Mouse (Mus musculus): ENCODE results near the gene Fam120b.
"Not testable (repeated sequence)": the region's sequence is repeated elsewhere in the genome, so short reads cannot be mapped to it uniquely, and the experiment has no call there.

The Fam120b gene

DNA sequence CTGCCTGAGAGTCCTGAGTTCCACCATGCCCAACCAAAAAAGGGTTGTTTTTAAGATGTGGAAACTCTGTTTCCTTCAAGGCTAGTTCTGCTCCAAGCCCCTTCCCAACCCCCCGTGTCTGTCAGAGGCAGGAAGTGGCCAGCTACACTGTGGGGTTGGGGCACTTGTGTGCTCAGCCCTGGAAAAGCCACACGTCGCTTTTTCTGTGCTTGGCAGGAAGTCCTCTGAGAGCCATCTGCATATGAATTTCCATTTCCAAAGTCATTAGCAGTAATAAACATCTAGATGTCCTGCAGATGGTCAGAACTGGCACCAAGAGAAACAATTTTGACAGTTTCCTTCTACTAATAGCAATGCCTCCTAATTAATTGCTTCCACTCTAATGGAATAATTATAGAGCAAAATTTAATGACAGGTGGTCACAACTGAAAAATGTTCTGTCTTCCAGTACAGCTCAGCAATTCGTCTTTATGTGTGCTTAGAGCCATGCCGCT, 35.1 kb downstream of the Fam120b start:
- in situ Hi-C loops (cut with MseI, MboI), result no loop called here

- in situ Hi-C loops (cut with MseI, MboI), result no loop called here
These were observed 35.5 kb downstream of the Fam120b start for GRCm38 (mm10) chr17:15431551-15431950.

DNA sequence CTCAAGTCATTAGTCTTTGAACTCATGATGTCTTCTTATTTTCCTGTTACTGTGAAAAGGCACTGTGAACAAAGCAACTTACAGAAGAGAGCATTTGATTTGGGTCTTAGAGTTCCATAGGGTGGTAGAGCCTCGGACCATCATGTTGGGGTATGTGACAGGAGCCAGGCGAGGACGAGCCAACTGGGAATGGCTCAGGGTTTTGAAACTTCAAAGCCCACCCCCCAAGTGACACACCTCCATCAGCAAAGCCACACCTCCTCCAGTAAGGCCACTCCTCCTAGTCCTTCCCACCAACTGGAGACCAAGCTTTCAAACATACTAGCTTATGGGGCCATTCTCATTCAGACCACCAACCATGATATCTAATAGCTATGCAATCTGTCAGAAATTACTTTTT, 36.0 kb downstream of the Fam120b start:
- in situ Hi-C loops (cut with MseI, MboI), result no loop called here

- in situ Hi-C loops (cut with MseI, MboI), result no loop called here
These were observed 38.7 kb downstream of the Fam120b start for GRCm38 (mm10) chr17:15434748-15435147.

- in situ Hi-C loops (cut with MseI, MboI), result no loop called here
These were observed 44.1 kb downstream of the Fam120b start for GRCm38 (mm10) chr17:15440067-15440462.

GRCm38 (mm10) chr17:15440463-15441121, 44.6 kb downstream of the Fam120b start:
- in situ Hi-C loops (cut with MseI, MboI), result no loop called here

DNA sequence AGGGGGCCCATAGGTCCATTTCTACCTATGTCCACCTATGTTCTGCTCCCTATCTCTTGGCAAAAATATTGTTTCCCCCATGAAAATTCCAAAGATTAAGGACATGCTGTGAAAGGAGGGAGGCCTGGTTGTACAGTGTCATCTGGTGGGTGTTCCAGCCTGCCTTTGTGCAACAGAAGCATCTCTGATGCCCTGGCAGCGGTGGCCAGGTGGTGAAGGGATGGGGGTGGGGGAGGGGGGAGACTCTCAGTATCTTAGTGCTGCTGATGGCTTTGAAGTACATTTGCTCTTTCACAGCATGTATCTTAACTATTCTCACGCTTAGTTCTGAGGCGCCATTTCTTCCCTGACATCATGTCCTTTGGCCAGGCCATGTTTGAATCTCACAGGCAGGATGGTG, 49.4 kb downstream of the Fam120b start:
- in situ Hi-C loops (cut with MseI, MboI), result no loop called here

- in situ Hi-C loops (cut with MseI, MboI), result no loop called here
These were observed 51.8 kb downstream of the Fam120b start for GRCm38 (mm10) chr17:15447831-15448230.

DNA sequence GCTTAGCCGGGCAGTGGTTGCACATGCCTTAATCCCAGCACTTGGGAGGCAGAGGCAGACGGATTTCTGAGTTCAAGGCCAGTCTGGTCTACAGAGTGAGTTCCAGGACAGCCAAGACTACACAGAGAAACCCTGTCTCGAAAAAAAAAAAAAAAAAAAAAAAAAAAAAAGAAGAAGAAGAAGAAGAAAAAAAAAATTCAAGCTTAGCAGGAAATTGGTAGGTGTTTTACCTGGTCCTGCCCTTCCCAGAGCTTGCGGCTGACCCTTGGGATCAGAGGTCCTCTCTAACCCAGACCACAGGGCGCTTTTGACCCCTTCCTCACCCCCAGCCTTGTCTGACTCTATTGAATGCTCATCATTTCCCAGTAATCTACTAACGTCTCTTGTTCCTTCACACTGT, 53.1 kb downstream of the Fam120b start:
- in situ Hi-C loops (cut with MseI, MboI), result not testable (repeated sequence)

GRCm38 (mm10) chr17:15449606-15450005, 53.6 kb downstream of the Fam120b start:
- in situ Hi-C loops (cut with MseI, MboI), result loop anchor here (25.0 kb wide), 1 partner anchor 387 kb away; no protein-coding TSS in a partner anchor

DNA sequence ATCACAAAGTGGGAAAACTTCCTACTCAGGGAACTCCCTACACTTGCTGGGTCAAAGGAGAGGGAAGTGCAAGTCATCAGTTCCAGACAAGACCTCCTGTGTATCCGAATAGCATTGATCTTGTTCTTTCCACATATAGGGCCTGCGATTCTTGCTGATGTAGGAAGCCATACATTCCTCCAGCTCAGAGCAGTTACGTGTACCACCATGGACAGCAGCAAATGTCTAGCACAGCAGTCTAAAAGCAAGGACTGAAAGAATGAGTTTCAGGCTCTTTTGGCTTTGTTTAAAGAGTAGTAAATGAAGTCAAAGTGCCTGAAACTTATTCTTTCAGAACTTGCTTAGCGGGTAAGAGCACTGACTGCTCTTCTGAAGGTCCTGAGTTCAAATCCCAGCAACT, 59.2 kb downstream of the Fam120b start:
- in situ Hi-C loops (cut with MseI, MboI), result loop anchor here (25.0 kb wide), 1 partner anchor 393 kb away; no protein-coding TSS in a partner anchor

DNA sequence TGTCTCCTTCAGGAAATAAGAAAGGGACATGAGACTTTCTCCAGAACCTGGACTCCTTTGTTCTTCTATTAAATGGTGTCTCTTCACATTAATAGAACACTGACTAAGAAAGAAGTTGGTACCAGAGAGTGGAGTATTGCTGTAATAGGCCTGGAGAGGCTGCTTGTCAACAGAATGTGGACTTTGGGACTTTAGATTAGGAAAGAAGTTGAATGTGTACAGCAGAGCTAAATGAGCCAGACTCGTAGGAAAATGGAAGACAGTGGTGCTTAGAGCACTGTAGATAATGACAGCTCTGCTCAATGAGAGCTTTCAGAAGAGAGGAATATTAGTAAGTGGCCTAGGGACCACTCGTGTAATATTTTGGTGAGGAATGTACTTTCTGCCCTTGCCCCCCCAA, 60.6 kb downstream of the Fam120b start:
- in situ Hi-C loops (cut with MseI, MboI), result loop anchor here (25.0 kb wide), 1 partner anchor 394 kb away; no protein-coding TSS in a partner anchor

- in situ Hi-C loops (cut with MseI, MboI), result loop anchor here (25.0 kb wide), 1 partner anchor 397 kb away; no protein-coding TSS in a partner anchor
These were observed 63.8 kb downstream of the Fam120b start for GRCm38 (mm10) chr17:15459761-15460160.

DNA sequence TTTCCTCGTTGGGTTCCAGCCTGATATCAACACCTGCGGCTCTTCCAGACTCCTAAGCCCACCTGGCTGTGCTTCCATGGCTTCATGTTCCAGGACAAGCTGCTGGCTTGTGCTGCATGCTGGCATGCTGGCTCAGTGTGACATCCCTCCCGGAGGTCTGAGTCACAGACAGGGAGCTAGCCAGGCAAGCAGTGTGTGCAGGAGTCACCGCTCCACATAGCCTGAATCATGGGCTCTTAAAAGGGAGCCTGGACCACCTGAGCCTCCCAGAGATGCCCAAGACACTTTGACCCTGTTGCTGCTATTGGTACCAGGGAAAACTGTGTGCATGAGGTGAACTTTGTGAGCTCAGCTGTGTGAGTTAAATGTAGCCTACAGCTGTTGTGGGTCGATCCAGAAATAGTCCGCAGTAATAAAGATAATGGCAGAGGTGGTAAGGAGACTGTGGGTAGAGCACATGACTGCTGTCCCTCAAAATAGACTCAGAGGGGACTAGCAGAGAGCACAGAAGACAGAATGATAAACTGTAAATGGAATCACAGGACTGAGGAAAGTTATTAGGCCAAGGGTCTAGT, 66.0 kb downstream of the Fam120b start:
- in situ Hi-C loops (cut with MseI, MboI), result loop anchor here (25.0 kb wide), 1 partner anchor 400 kb away; no protein-coding TSS in a partner anchor

DNA sequence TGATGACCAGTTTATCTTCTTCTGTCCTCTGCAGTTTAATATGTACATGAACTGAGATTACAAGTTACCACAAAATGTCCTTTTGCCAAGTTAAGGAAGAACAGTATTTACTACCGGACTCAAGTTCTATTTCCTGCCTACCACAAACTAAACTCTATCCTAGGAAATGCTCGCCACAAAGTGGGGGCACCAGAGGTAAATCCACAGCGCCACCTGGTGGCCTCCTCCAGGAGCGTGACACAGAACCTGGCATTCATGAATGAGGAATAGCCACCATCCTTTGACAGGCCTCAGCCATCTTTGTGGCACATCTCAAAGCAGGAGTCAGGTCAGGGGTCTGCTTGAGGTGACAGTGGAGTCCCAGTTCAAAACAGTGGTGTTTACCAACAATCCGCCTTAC, 71.7 kb downstream of the Fam120b start:
- in situ Hi-C loops (cut with MseI, MboI), result loop anchor here (25.0 kb wide), 1 partner anchor 405 kb away; no protein-coding TSS in a partner anchor

- in situ Hi-C loops (cut with MseI, MboI), result loop anchor here (5.0 to 25.0 kb wide), 2 partner anchors 70 to 410 kb away; no protein-coding TSS in a partner anchor
These were observed 76.7 kb downstream of the Fam120b start for GRCm38 (mm10) chr17:15472671-15473070.
